Mouse (Mus musculus): ENCODE measurements around the gene Cc2d2b.

Cc2d2b gene

GRCm38 (mm10) chr19:40748559-40748958 is at the start of gene Cc2d2b:
Gene Cc2d2b, plus strand, starts transcription at chr19:40748753.
- no peak for DNase-seq (ENCODE audit: low spot score)

- no peak for DNase-seq (ENCODE audit: low spot score)
These were observed 48.7 kb upstream of the Cc2d2b start for GRCm38 (mm10) chr19:40699816-40700215.

- no peak for DNase-seq (ENCODE audit: low spot score)
These were observed 46.1 kb upstream of the Cc2d2b start for GRCm38 (mm10) chr19:40702406-40702805.

GRCm38 (mm10) chr19:40712889-40713628 is 35.5 kb upstream of the Cc2d2b start:
- no peak for DNase-seq (ENCODE audit: low spot score)

GRCm38 (mm10) chr19:40714700-40715099 is 33.9 kb upstream of the Cc2d2b start:
- DNase-seq (ENCODE audit: low spot score) = no peak

GRCm38 (mm10) chr19:40716981-40717380 is 31.6 kb upstream of the Cc2d2b start:
- DNase-seq (ENCODE audit: low spot score) = no peak

- DNase-seq (ENCODE audit: low spot score) = no peak
These were observed 29.0 kb upstream of the Cc2d2b start for GRCm38 (mm10) chr19:40719439-40720105.

- DNase-seq (ENCODE audit: low spot score) = no peak
These were observed 28.2 kb upstream of the Cc2d2b start for GRCm38 (mm10) chr19:40720381-40720780.

GRCm38 (mm10) chr19:40722137-40723038 is 26.2 kb upstream of the Cc2d2b start:
- peak; percentile 46 for DNase-seq (ENCODE audit: low spot score)

GRCm38 (mm10) chr19:40723516-40723915 is 25.0 kb upstream of the Cc2d2b start:
- DNase-seq (ENCODE audit: low spot score) = no peak

GRCm38 (mm10) chr19:40726148-40726547 is 22.4 kb upstream of the Cc2d2b start:
- DNase-seq (ENCODE audit: low spot score) = peak; percentile 12

- DNase-seq (ENCODE audit: low spot score) = no peak
These were observed 21.9 kb upstream of the Cc2d2b start for GRCm38 (mm10) chr19:40726614-40727013.

- no peak for DNase-seq (ENCODE audit: low spot score)
These were observed 20.3 kb upstream of the Cc2d2b start for GRCm38 (mm10) chr19:40728213-40728612.

- no peak for DNase-seq (ENCODE audit: low spot score)
These were observed 19.7 kb upstream of the Cc2d2b start for GRCm38 (mm10) chr19:40728732-40729420.

GRCm38 (mm10) chr19:40733409-40733808 is 15.1 kb upstream of the Cc2d2b start:
- DNase-seq (ENCODE audit: low spot score) = no peak

- DNase-seq (ENCODE audit: low spot score) = no peak
These were observed 14.7 kb upstream of the Cc2d2b start for GRCm38 (mm10) chr19:40733849-40734248.

GRCm38 (mm10) chr19:40736680-40737512 is 11.7 kb upstream of the Cc2d2b start:
- DNase-seq (ENCODE audit: low spot score) = peak; percentile 43

GRCm38 (mm10) chr19:40737613-40738012 is 10.9 kb upstream of the Cc2d2b start:
- no peak for DNase-seq (ENCODE audit: low spot score)

- no peak for DNase-seq (ENCODE audit: low spot score)
These were observed 9.7 kb upstream of the Cc2d2b start for GRCm38 (mm10) chr19:40738683-40739324.

- no peak for DNase-seq (ENCODE audit: low spot score)
These were observed 1.9 kb upstream of the Cc2d2b start for GRCm38 (mm10) chr19:40746603-40747002.
